Mouse (Mus musculus) layer of hippocampus, postnatal 25 days (tissue): ENCODE results near the gene Mgat5b. TPM values are rescaled to one million over a fixed set of nuclear protein-coding genes. Genes with fewer than 3 reads are reported as not detected.

ENCODE experiments used
- DNase-seq, 2 experiments: peaks; one replicate each; pipeline ENCODE4 v3.0.0; 2022; ENCODE audit warnings: mixed read lengths in 2 of 2, low spot score in 1 of 2; ENCODE audit errors: extremely low spot score in 1 of 2
- total RNA-seq, 2 experiments: library from RNA; stranded (reverse); gene quantifications; 2 replicates each; pipeline ENCODE4 v1.2.3; 2021

The Mgat5b gene
- total RNA-seq, 2 experiments from 2014 or later, result 46.1 to 48.1 TPM

DNA sequence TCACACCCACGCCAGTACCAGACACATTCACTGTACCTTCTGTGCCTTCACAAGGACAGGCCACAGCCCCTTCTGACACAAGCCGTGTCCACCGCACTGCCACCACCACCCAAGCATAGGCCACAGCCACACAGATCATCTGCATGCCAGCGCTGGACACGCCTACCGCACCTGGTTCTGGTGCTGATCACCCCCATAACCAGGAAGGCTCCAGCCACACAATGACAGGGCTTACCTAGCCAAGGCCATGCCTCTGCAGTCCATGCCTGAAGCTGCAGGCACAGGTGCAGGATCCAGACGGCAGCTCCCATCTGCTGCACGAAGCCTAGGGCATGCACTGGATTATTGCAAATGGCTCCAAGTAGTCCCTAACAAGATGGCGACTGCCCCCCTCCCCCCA, 54.8 kb downstream of the Mgat5b start:
- no peak for DNase-seq

GRCm38 (mm10) chr11:116974341-116974740, 55.7 kb downstream of the Mgat5b start:
- no peak for DNase-seq

- DNase-seq, result no peak
Observed at GRCm38 (mm10) chr11:116980313-116980712, 61.6 kb downstream of the Mgat5b start.

- no peak for DNase-seq
Observed at GRCm38 (mm10) chr11:116982543-116982942, 63.9 kb downstream of the Mgat5b start.

DNA sequence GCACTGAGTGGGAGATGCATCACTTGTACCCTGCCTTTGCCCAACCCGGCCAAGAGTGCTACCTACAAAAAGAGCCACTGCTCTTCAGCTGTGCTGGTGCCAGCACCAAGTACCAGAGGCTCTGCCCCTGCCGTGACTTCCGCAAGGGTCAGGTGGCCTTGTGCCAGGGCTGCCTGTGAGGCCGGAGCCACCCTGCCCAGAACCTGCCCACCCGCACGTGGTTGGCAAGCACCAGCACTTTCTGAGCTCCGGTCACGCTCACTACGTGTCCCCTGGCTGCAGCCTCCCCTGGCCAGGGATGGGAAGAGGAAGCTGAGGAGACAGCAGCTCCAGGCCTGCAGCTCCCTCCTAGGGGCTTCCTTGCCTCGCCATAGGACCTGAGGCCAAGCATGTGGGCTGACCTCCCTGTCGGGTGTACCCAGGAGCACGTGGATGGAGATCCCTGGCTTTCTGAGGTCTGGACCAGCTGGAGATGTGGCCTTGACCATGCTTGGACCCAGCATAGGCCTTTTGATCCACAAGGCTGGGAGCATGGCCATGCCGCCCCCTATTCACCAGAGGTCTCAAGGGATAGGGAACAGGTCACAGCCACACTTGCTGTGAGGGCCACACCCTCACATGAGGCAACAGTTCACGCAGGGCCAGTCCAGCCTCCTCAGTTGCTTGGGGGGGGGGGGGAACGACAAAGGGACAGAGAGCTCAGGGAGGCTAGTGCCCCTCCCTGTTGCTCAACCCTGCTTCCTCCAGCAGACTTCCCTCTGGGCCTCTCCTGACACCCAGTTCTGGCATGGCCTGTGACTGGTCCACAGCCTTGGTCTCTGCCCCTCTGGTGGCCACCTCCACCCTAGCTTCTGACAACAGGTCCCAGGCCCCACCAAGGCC, 67.1 kb downstream of the Mgat5b start:
- no peak for DNase-seq

- DNase-seq, result no peak
Observed at GRCm38 (mm10) chr11:116988131-116988530, 69.5 kb downstream of the Mgat5b start.

DNA sequence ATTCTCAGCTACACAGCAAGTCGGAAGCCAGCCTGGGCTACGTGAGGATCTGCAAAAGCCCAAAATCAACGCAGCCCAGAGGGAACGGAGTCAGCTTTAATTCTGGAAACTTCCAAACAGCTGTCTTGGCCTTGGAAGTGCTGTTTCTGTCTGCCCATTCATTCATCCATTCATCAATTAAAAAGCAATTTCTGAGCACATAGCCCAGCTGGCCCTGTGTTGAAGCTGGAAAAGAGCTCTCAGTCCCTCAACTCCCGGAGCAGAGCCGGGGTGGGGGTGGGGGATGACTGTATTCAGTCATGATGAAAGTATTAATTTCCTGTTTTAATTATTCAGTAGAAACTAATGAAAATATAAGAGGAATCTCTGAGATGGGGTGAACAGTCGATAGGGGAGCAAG, 71.6 kb downstream of the Mgat5b start:
- DNase-seq, result no peak

DNA sequence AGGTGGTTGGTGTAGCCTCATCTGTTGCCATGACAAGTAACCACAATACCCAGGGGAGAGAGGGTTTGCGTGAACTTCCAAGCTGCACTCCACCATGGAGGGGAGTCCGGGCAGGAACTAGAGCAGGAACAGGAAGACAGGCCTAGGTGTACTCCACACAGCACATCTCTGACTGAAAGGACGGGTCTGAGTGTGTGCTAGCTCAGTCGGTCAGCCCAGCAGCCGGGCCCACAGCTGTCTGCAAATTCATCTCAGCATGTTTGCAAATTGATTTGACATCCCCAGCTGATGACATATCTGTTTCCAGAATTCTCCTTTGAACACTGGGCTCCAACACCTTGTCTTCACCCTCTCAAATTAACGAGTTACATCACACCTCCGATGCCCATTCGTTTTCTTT, 72.7 kb downstream of the Mgat5b start:
- no peak for DNase-seq

- DNase-seq, result no peak
Observed at GRCm38 (mm10) chr11:116991964-116992363, 73.3 kb downstream of the Mgat5b start.

- peak; percentile 40 to 50 for DNase-seq
Observed at GRCm38 (mm10) chr11:116994095-116994582, 75.5 kb downstream of the Mgat5b start.

- no peak for DNase-seq
Observed at GRCm38 (mm10) chr11:116996976-116997375, 78.3 kb downstream of the Mgat5b start.

- DNase-seq, result no peak
Observed at GRCm38 (mm10) chr11:116998935-116999334, 80.3 kb downstream of the Mgat5b start.

- no peak for DNase-seq
Observed at GRCm38 (mm10) chr11:117000219-117000618, 81.6 kb downstream of the Mgat5b start.

GRCm38 (mm10) chr11:117001789-117002188, 83.1 kb downstream of the Mgat5b start:
- DNase-seq, result no peak

GRCm38 (mm10) chr11:117003503-117003902, 84.8 kb downstream of the Mgat5b start:
- no peak for DNase-seq

- no peak for DNase-seq
Observed at GRCm38 (mm10) chr11:117004277-117004676, 85.6 kb downstream of the Mgat5b start.

DNA sequence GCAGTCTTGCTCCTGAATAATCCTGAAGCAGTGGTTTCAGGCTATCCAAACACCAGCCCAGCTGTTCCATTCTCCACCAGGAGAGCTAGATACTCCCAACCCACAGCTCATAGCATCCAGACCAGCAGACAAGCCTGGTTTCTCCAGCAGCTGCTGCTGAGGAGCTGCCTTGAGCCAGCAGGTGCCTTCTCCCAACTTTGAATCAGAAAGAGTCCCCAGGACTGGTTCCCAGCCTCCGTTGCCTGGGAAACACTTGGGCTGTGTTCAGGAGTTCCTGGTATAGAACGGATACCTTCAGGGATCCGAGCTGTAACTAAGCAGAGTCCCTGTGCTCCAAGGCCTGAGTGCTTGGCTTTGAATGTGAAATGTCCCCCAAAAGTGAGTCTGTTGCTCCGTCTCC, 98.8 kb downstream of the Mgat5b start:
- DNase-seq, result no peak

GRCm38 (mm10) chr11:117018410-117018809, 99.7 kb downstream of the Mgat5b start:
- peak; percentile 52 to 71 for DNase-seq

DNA sequence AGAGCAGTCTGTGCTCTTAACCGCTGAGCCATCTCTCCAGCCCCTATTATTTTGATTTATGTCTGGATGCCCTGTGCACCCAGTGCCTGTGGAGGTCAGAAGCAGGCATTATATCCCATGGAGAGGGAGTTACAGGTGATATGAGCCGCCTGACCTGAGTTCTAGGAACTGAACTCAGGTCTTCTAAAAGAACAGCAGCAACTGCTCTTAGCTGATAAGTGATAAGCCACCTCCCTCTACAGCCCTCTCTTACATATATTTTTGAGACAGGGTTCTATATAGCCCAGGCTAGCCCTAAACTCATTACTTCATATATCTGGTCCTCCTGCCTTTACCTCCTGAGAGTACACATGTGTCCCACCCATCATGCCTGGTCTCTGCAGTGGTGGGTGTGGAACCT, 102.4 kb downstream of the Mgat5b start:
- DNase-seq, result no peak

- DNase-seq, result no peak
Observed at GRCm38 (mm10) chr11:117023537-117023936, 104.9 kb downstream of the Mgat5b start.

GRCm38 (mm10) chr11:117027681-117028080, 109.0 kb downstream of the Mgat5b start:
- DNase-seq, result no peak
